Mouse (Mus musculus) thymus, adult 2 months (tissue): ENCODE results near the gene Ugt1a6b. TPM values are rescaled to one million over a fixed set of nuclear protein-coding genes. Genes with fewer than 3 reads are reported as not detected.
A peak's percentile ranks its signal among the peaks of the same experiment; 100 is the strongest.
"Not testable (repeated sequence)": the region's sequence is repeated elsewhere in the genome, so short reads cannot be mapped to it uniquely, and the experiment has no call there.

Source experiments
- DNase-seq: peaks from one replicate; pipeline ENCODE4 v3.0.0; 2021
- H3K27ac ChIP-seq: fragments of 200-500 bp; 2 replicates; pipeline ENCODE4 v1.5.1; 2012; ENCODE audit warnings: low read length, control low read depth; ENCODE audit not compliant: control insufficient read depth, insufficient read depth
- H3K27me3 ChIP-seq: fragments of 200-500 bp; 2 replicates; pipeline ENCODE4 v1.6.1; 2012; ENCODE audit warnings: mild to moderate bottlenecking, low read length, moderate library complexity, mixed read lengths; ENCODE audit not compliant: control insufficient read depth, insufficient read depth
- H3K36me3 ChIP-seq: fragments of 200-500 bp; 2 replicates; pipeline ENCODE4 v1.6.1; 2012; ENCODE audit warnings: mild to moderate bottlenecking, low read length, moderate library complexity; ENCODE audit not compliant: control insufficient read depth, insufficient read depth
- H3K4me1 ChIP-seq: fragments of 200-500 bp; replicated peaks from 2 replicates; pipeline ENCODE4 v1.6.1; 2012; ENCODE audit warnings: low read length; ENCODE audit not compliant: control insufficient read depth, insufficient read depth
- H3K4me3 ChIP-seq: fragments of 200-500 bp; 2 replicates; pipeline ENCODE4 v1.5.1; 2012; ENCODE audit warnings: mild to moderate bottlenecking, low read length, control low read depth, moderate library complexity; ENCODE audit not compliant: control insufficient read depth, insufficient read depth
- CTCF ChIP-seq: fragments of 200-500 bp; IDR thresholded peaks from 2 replicates; pipeline ENCODE4 v1.5.1; 2012; ENCODE audit warnings: mild to moderate bottlenecking, control low read depth, low read length, moderate library complexity, borderline replicate concordance; ENCODE audit not compliant: control insufficient read depth, poor library complexity, insufficient read depth; ENCODE audit errors: extremely low read depth
- POLR2A ChIP-seq: fragments of 200-500 bp; IDR thresholded peaks from 2 replicates; pipeline ENCODE4 v1.6.1; 2012; ENCODE audit warnings: mild to moderate bottlenecking, low read length, control low read depth, moderate library complexity; ENCODE audit not compliant: control insufficient read depth, poor library complexity, insufficient read depth; ENCODE audit errors: extremely low read depth
- WGBS: fragments of 180-500 bp; shearing (Covaris S2); methylation state at CpG from one replicate; pipeline ENCODE4 v1.1.7; 2018; 5-methylcytosine and 5-hydroxymethylcytosine counted together
- polyA plus RNA-seq: library from polyadenylated mRNA; depleted of rRNA; stranded (reverse); fragments of >200 nt; gene quantifications from 2 replicates; pipeline ENCODE4 v1.2.3, GENCODE M21; 2012

The Ugt1a6b gene
- polyA plus RNA-seq, 1 experiment: 1.3 TPM

DNA sequence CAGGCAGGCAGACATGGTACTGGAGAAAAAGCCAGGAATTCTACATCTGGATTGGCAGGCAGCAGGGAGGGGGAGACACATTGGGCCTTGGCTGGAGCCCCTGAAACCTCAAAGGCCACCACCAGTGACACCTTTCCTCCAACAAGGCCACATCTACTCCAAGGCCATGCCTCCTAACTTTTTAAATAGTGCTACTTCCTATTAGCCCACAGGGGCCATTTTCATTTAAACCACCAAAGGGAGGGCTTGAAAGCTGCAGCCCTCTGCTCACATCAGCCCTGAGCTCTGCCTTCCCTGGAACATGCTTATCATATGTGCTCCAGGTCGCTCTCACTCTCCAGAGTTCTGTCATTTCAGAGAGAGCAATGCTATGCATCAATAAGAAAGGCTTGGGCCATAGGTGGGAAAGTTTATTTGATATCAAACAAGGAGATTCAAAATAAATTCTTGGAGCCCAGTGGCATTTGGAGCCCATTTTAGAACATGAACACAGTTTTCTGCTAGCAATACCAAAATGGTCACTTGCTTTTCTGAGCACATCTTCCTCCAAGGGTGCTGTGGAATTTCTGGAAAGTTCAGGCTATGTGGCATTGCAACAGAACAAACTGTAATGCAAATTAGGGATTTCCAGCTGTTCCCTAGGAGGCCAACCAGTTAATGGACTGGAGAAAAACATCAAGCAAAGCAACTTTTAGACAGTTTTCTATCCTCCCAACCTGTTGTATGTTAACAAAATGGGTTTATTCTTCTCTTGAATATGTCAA is 1.8 kb downstream of the Ugt1a6b start:
- DNase-seq: no peak
- Histone ChIP-seq H3K27me3 (no peaks in the 10 kb centered on the region), H3K36me3 (no peaks in the 10 kb centered on the region), H3K4me3 (no peak overlapping the region), H3K4me1 (no peaks in the 10 kb centered on the region), H3K27ac (no peak overlapping the region)
- WGBS: 94% methylated on average over 1 of the region's 1 CpGs
- TF ChIP-seq POLR2A (no peak), CTCF (no peak)

DNA sequence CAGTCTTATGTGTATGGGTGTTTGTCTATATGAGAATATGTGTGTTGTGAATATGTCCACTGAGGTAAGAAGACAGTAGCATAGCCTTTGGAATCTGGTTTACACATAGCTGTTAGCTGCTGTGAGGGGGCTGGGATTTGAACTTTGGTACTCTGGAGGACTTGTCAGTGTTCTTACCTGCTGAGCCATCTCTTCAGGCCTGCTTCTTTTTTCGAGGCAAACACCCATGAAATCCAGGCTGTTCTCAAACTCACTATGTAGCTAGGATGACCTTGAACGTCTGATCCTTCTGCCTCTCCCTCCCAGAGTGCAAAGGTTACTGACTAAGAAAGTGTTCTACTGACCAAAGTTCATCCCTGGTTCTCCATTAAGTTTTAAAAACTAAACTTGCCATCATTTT is 2.6 kb downstream of the Ugt1a6b start:
- WGBS: 85% methylated on average over 2 of the region's 2 CpGs
- no peak for DNase-seq
- TF ChIP-seq POLR2A (no peak), CTCF (no peak)
- Histone ChIP-seq H3K27ac (no peak overlapping the region), H3K4me3 (no peak overlapping the region), H3K36me3 (no peaks in the 10 kb centered on the region), H3K4me1 (no peaks in the 10 kb centered on the region), H3K27me3 (no peaks in the 10 kb centered on the region)

DNA sequence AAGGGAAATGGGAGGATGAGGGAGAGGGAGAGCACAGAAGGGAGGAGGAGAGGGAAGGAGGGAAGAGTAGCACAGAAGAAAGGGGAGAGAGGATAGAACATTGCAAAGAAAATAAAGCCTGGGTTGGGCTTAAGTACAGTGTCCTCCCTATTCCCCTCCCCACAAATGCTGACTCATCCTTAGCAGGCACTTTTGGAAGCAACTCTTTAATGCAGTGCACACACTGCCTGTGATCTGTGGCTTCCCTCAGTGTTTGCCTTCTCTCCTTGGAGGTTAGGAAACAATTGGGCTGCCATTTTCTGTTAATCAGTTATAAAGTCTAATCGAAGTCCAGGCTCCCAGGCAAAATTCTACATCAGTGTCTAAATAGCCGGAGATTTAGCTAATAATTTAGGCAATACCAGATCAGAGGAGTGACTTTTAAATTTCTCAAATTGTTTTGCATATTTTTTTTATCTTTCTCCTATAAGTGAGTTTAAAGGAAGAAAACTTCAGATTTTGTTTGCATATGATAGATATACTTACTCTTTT is 6.0 kb downstream of the Ugt1a6b start:
- not testable (repeated sequence) for H3K27ac ChIP-seq, H3K36me3 ChIP-seq, H3K4me3 ChIP-seq, DNase-seq, H3K4me1 ChIP-seq, H3K27me3 ChIP-seq
- 86% methylated on average over 2 of the region's 2 CpGs for WGBS

DNA sequence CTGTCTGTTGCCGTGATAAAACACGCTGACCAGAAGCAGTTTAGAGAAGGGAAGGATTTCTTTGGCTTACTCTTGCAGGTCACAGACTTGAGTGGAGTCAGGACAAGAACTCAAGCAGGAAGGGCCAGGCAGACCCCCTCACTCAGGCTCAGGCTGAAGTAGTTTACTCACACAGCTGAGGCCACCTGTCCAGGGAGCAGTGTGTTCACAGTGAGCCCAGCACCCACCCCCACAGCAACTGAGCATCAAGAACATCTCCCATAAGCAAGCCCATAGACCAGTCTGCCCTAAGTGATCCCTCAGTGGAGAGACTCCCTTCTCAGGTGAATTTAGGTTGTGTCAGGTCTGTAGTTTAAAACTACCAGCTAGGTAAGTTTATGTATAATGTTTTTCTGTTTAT is 6.6 kb downstream of the Ugt1a6b start:
- H3K4me1 ChIP-seq, H3K27me3 ChIP-seq, H3K36me3 ChIP-seq, H3K4me3 ChIP-seq, DNase-seq, H3K27ac ChIP-seq: not testable (repeated sequence)
- WGBS: 91% methylated on average over 2 of the region's 2 CpGs

DNA sequence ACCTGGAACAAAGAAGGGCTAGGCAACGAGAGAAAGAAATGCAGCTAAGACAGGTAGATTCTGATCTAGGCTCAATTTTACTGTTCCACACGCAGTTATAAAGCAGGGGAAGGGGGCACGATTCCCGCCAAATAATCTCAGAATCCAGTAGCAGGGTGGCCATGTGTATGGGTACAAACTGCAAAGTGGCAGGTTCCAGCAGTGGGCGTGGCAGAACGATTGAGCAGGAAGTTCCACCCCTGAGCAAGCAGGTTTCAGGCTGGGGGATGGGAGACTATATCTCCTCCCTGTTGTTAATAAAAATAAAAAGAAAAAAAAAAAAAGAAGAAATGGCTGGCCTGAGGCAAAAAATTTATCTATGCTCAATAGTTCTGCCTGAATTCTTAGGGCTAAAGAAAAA is 9.7 kb downstream of the Ugt1a6b start:
- not testable (repeated sequence) for DNase-seq, H3K36me3 ChIP-seq, H3K27ac ChIP-seq, H3K4me3 ChIP-seq, H3K27me3 ChIP-seq, H3K4me1 ChIP-seq
- 97% methylated on average over 6 of the region's 6 CpGs for WGBS

DNA sequence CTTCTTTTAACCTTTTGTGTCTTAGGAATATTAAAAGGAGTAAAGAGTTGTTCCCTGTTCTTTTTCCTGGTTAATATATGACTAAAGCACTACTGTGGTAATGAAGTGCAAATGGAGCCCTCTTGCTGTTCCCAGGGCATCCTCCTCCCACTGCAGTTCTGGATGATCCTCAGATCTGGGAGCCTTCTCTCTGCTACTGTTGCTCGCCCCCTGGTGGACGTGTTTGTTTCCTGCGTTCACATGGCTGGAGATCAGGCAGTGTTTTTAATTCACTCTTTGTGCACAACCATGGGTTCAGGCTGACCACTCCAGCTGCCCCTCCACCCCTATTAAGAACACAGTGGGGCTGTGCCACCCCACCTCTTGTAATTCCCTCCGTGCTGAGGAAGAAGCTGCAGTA is 17.5 kb downstream of the Ugt1a6b start:
- H3K27me3 ChIP-seq, H3K27ac ChIP-seq, DNase-seq, H3K4me1 ChIP-seq, H3K4me3 ChIP-seq, H3K36me3 ChIP-seq: not testable (repeated sequence)
- WGBS: 50% methylated on average over 4 of the region's 4 CpGs
- TF ChIP-seq CTCF: peak; percentile 29; the same call in 1 of the 2 replicates

DNA sequence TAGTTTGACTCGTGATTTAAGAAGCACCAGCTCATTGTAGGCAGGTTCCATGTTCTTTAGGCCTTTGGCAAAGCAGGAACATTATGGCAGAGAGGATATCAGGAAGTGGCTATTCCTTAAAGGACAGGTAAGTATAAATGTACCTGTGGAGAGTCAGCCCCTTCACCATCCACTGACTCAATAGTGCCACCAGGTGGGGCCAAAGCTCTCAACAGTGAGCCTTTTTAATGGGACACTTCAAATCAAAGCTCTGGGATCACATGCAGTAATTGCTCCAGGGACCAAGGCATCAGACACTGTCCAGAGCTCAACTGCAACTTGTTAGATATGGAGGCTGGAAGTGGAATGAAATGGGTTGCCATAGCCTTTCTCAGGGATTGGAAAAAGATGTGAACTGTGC is 18.5 kb downstream of the Ugt1a6b start:
- H3K36me3 ChIP-seq, H3K4me3 ChIP-seq, DNase-seq, H3K27me3 ChIP-seq, H3K4me1 ChIP-seq, H3K27ac ChIP-seq: not testable (repeated sequence)
- WGBS: no CpG with 5 or more reads among the region's 1 CpGs

DNA sequence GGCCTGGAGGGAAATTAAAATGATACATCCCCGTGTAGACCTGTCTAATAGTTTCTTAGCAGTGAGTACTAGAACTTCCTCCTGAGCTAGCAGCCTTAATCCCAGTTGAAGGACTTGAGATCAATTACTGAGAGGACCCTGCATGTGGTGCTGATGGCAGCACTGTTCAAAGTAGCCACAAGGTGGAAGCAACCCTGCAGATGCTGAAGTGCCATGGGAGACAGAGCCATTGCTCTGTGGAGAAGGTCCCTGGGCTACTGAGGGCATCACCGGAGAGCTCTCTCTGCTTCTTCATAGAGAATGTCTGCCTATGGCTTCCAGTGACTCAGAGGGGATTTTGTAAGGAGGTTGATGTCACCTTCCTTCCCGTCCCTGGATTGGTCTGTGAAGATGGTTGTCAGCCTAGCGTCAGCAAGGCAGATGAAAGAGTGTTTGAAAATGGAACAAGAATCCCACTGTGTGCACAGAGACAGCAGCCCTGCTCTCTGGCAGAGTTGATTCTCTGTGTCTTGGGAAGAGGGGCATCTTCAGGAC is 22.8 kb downstream of the Ugt1a6b start:
- H3K4me1 ChIP-seq, H3K4me3 ChIP-seq, H3K36me3 ChIP-seq, DNase-seq, H3K27ac ChIP-seq, H3K27me3 ChIP-seq: not testable (repeated sequence)
- 85% methylated on average over 4 of the region's 4 CpGs for WGBS

DNA sequence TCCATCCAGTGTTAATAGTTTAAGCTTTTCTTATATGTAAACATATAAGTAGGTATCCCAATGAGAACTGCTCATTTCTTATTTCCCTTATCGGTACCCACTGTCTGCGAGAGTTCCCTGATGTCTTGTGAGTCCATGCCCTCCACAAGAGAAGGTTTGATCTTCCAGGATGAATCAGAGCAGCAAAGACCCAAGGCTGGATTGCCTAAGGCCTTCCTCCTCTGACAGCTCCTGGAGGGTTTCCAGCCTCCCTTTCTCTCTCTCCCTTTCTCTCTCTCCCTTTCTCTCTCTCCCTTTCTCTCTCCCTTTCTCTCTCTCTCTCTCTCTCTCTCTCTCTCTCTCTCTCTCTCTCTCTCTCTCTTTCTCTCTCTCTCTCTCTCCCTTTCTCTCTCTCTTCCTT is 26.0 kb downstream of the Ugt1a6b start:
- H3K36me3 ChIP-seq, H3K27me3 ChIP-seq, DNase-seq, H3K4me1 ChIP-seq, H3K27ac ChIP-seq, H3K4me3 ChIP-seq: not testable (repeated sequence)
- WGBS: 93% methylated on average over 2 of the region's 2 CpGs

DNA sequence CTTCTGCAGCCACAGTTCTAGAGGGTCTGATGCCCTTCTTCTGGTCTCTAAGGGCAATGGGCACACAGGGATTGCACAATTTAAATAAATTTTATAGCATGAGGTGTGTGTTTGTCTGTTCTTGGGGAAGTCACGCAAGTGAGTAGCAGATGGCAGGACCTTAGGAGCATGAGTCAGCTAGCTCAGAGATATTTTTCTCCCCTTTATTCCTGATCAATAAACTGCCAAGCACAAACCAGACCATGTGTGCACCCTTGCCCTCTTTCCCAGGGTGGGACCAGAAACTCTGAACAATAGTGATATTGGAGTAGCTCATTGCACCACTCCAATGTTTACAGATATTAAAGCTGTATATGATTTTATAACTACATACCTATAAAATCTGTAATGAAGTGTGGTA is 27.2 kb downstream of the Ugt1a6b start:
- WGBS: 96% methylated on average over 1 of the region's 1 CpGs

More for the DNA sequence above, 27.2 kb downstream of the Ugt1a6b start:
- H3K27me3 ChIP-seq, H3K27ac ChIP-seq, H3K4me3 ChIP-seq, H3K4me1 ChIP-seq, DNase-seq, H3K36me3 ChIP-seq: not testable (repeated sequence)
